Mouse (Mus musculus): ENCODE data around the gene Adgrg3. TPM values are rescaled to one million over a fixed set of nuclear protein-coding genes. Genes with fewer than 3 reads are reported as not detected.

Adgrg3 gene
- polyA plus RNA-seq, 1 experiment from 2014 or later, result 4.8 TPM

DNA sequence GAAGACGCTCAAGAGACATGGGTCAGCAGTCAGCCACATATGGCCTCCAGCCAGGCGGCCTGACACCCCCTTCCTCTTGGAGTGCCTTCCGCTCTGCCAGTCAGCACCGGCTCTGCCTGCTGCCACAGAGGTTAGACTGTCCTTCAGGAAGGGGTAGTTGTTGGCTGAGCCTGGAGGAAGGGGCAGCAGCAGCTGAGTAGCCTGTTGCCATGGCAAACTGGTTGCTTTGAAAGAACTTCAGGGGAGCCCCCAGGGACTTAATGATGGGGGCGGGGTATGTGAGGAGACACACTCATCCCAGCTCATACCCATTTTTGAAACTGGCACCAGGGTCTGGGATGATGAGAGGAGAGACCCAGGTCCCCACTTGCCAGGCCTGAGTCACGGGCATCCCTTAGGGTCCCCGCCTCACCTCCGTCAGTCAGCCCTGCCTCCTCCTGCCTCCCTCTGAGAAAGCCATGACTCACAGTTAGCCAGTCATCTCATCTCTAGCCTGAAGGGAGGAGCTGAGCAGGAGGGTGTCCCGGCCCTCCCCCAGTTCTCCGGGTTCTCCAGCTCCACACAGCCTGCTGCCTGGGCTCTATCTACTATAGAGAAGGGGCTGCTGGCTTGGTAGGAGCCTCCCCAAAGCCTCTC lies 33.5 kb upstream of the Adgrg3 start:
- ATAC-seq (replicated peaks; ENCODE audit: low FRiP score), result peak; percentile 66
- Histone ChIP-seq H3K4me1 (peaks cover 83% of the 10 kb centered on the region), H3K4me2 (peak overlapping the region; percentile 32), H3K27ac (peak overlapping the region; percentile 84), H3K36me3 (no peaks in the 10 kb centered on the region), H3K9ac (no peak overlapping the region), H3K4me3 (replicated peaks) (peak overlapping the region; percentile 12; the same call in 1 of the 2 replicates), H3K27me3 (no peaks in the 10 kb centered on the region), H3K9me3 (replicated peaks) (no peaks in the 10 kb centered on the region)
- WGBS, result 13% methylated on average over 9 of the region's 10 CpGs

DNA sequence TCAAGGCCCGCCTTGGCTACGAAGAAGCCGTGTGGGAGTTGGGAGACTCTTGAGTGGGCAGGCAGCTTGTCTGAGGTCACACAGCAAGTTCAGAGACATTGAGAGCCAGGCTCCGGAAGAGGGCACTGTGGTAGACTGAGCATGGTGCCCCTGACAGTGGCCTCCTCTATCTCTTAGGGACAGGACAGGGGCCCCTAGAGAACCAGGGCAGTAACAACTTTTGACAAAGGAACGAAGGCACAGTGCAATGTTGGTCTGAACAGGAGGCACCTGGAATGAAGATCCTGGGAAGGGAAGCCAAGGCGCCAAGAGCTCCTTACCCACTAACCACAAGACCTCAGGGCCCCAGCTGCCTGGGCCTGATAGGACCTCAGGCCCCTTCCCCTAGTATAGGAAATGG lies 32.5 kb upstream of the Adgrg3 start:
- Histone ChIP-seq H3K9ac (no peak overlapping the region), H3K4me1 (peaks cover 87% of the 10 kb centered on the region), H3K27me3 (no peaks in the 10 kb centered on the region), H3K9me3 (replicated peaks) (no peaks in the 10 kb centered on the region), H3K4me3 (replicated peaks) (no peak overlapping the region), H3K36me3 (no peaks in the 10 kb centered on the region), H3K4me2 (no peak overlapping the region), H3K27ac (peak overlapping the region; percentile 84; the same call in 1 of the 2 replicates)
- ATAC-seq (replicated peaks; ENCODE audit: low FRiP score), result no peak
- 78% methylated on average over 6 of the region's 6 CpGs for WGBS

DNA sequence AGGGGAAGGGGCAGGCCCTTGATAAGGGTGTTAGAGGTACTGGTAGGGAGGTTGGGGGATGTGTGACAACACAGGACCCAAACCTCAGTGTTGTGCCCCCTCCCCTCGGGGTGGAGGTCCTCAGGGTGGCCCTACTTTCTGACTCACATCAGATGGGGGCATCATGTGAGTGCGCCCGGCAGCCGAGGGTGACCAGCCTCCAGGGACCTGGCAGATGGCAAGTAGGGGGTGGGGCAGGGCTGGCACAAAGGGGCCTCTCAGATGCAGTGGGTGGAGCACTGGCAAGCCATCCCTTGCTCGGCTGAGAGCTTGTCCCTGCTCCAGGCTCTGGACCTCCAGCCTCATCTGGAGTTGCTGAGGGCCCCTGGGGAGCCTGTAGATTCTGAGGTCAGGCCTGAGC lies 30.8 kb upstream of the Adgrg3 start:
- Histone ChIP-seq H3K9ac (no peak overlapping the region), H3K27me3 (no peaks in the 10 kb centered on the region), H3K4me1 (peaks cover 85% of the 10 kb centered on the region), H3K4me2 (no peak overlapping the region), H3K27ac (no peak overlapping the region), H3K4me3 (replicated peaks) (no peak overlapping the region), H3K36me3 (no peaks in the 10 kb centered on the region), H3K9me3 (replicated peaks) (no peaks in the 10 kb centered on the region)
- 46% methylated on average over 5 of the region's 5 CpGs for WGBS
- no peak for ATAC-seq (replicated peaks; ENCODE audit: low FRiP score)

DNA sequence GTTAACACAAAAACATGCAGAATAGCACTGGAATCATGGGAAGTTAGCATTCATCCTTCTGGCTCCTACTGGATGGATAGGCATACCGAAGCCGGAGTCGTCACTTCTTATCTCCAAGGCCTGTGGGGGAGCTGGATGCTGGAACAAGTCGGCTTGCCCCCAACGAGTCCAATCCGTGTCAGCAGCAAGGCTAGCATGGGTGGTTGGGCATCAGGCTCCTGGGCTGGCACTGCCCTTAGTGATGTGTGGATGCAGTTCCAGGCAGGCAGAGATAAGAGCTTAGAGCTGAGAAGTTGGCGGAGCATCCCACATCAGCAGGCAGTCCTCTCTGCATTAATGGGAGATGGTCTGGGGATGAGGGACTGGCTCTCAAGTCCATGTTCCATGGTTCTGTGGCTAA lies 29.9 kb upstream of the Adgrg3 start:
- WGBS, result 80% methylated on average over 7 of the region's 7 CpGs
- H3K4me1 ChIP-seq, result peaks cover 86% of the 10 kb centered on the region
- H3K9ac ChIP-seq, result no peak overlapping the region
- H3K4me2 ChIP-seq, result no peak overlapping the region
- no peak overlapping the region for H3K4me3 ChIP-seq (replicated peaks)
- no peak overlapping the region for H3K27ac ChIP-seq
- H3K27me3 ChIP-seq, result no peaks in the 10 kb centered on the region
- no peaks in the 10 kb centered on the region for H3K9me3 ChIP-seq (replicated peaks)
- ATAC-seq (replicated peaks; ENCODE audit: low FRiP score), result no peak
- no peaks in the 10 kb centered on the region for H3K36me3 ChIP-seq

DNA sequence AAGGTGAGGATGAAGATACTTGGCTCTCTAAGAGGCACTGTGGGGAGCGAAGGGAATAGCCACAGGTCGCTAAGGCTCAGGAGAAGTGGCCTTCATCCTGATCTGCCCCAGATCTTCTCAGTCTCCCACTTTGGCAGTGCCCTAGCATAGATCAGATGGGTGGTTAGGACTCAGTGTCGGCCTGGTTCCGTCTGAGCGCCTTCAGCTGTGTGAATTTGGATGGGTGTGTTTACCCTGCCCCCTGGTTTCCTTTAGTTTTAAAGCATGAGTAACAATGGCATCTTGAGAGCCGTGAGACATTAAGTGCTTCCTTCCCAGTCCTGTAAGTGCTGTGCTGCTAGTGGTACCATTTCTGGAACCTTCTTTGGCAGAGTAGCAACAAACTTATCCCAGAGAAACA lies 28.9 kb upstream of the Adgrg3 start:
- Histone ChIP-seq H3K4me2 (no peak overlapping the region), H3K36me3 (no peaks in the 10 kb centered on the region), H3K27ac (no peak overlapping the region), H3K4me3 (replicated peaks) (no peak overlapping the region), H3K9me3 (replicated peaks) (no peaks in the 10 kb centered on the region), H3K4me1 (peaks cover 86% of the 10 kb centered on the region), H3K27me3 (no peaks in the 10 kb centered on the region), H3K9ac (no peak overlapping the region)
- WGBS, result 65% methylated on average over 6 of the region's 6 CpGs
- ATAC-seq (replicated peaks; ENCODE audit: low FRiP score), result no peak

DNA sequence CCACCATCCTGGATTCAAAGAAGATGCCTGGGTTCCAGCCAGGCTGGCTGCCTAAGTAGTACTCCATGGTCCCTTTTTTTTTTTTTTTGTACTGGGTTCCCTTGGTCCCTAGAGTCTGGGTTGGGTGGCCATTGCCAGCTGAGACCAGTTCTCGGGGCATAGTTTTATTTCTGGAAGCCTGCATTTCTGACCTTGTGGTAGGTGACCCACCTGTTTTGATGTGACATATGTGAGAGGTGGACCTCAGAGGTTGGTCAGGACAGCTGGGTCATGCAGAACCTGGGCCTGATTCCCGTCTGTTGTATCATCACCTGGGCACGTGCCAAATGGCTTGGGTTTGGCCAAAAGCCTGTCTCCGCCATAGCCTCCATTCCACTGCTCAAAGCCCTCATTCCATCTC lies 27.8 kb upstream of the Adgrg3 start:
- no peak overlapping the region for H3K9ac ChIP-seq
- ATAC-seq (replicated peaks; ENCODE audit: low FRiP score), result no peak

DNA sequence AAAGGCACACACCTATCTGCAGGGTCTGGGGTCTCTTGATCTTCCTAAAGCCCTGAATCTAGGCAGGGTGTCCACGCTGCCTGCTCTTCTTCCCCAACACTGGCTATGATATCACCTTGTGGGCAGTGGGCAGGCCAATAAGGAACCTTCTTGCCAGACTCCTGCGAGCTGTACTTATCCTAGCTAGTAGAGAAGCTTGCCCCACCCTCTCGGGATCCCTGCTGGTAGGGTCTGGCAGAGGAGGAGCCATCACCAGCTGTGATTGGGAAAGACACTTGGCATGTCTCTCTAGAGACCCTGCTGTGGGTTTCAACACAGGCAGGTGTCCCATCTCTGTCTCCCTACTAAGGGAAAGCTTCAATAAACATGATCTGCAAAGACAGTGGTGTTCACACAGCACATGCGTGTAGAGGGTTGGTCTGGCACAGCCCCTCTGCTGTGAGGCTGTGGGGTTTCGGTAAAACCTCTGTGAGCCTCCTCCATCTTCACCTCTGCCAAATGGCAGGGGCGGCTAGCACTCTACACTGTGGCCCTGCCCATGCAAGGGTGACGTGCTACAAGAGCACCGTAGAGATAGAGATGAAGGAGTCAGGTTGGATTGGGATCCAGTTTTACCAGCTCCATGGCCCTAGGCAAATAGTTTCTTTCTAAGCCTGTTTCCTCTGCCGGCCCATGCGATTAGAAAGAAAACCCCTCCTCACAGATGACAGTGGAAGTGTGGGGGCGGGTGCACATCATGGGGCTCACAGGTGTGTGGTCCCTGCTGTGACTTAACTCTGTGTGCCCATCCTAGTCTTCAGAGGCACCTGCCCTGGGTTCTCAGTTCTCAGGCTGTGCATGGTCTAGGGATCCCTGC lies 26.7 kb upstream of the Adgrg3 start:
- peaks cover 81% of the 10 kb centered on the region for H3K4me1 ChIP-seq
- H3K9me3 ChIP-seq (replicated peaks), result no peaks in the 10 kb centered on the region
- no peaks in the 10 kb centered on the region for H3K36me3 ChIP-seq
- 63% methylated on average over 11 of the region's 11 CpGs for WGBS
- H3K27ac ChIP-seq, result peak overlapping the region; percentile 2; the same call in 1 of the 2 replicates
- H3K9ac ChIP-seq, result no peak overlapping the region
- no peaks in the 10 kb centered on the region for H3K27me3 ChIP-seq
- no peak for ATAC-seq (replicated peaks; ENCODE audit: low FRiP score)
- no peak overlapping the region for H3K4me3 ChIP-seq (replicated peaks)
- H3K4me2 ChIP-seq, result no peak overlapping the region

More for the DNA sequence above, 27.8 kb upstream of the Adgrg3 start:
- no peak overlapping the region for H3K27ac ChIP-seq
- no peak overlapping the region for H3K4me2 ChIP-seq
- WGBS, result 90% methylated on average over 4 of the region's 4 CpGs
- no peaks in the 10 kb centered on the region for H3K36me3 ChIP-seq
- H3K27me3 ChIP-seq, result no peaks in the 10 kb centered on the region
- no peaks in the 10 kb centered on the region for H3K9me3 ChIP-seq (replicated peaks)
- H3K4me3 ChIP-seq (replicated peaks), result no peak overlapping the region
- H3K4me1 ChIP-seq, result peaks cover 86% of the 10 kb centered on the region

DNA sequence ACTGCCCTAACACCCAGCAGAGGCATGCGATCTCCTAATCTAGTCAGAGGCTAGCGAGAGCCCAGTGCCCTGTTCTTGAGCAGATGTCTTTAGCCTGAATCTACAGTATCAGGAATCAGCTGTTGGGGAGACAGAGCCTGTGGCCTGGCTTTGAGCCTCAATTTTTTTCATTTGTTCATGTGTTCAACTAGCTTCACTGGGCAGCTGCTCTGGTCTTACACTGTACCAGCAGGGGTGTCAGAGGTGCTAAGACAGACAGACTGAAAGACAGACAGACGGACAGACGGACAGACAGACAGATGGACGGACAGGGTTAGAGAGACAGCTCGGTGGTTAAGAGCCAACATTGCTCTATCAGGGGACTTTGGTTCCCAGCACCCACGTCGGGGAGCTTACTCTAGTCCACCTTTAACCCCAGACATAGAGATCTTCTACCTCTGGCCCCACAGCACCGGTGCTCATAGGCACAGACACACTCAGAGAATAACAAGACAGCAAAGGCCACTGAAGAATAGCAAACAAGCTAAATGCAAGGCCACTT lies 26.0 kb upstream of the Adgrg3 start:
- no peak for ATAC-seq (replicated peaks; ENCODE audit: low FRiP score)

DNA sequence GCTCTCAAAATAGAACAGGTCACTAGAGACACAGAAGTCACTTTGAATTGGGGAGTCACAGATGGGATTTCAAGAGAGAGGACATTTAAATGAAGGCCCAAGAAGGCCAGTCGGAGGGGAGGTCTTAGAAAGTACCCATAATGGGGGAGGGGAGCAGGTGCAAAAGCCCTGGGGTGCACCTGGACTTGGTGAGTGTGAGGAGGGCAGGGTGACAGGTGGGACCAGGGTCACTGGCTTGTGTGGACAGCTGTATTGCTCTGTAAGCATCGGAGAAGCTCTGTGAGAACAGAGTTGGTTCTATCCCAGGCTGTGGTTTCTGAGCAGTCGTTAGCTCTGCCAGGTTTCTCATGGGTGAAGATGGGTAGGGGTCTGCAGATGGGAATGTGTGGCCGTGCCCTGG lies 25.5 kb upstream of the Adgrg3 start:
- Histone ChIP-seq H3K4me3 (replicated peaks) (no peak overlapping the region), H3K27me3 (no peaks in the 10 kb centered on the region), H3K27ac (peak overlapping the region; percentile 49; the same call in 1 of the 2 replicates), H3K9ac (no peak overlapping the region), H3K4me1 (peaks cover 81% of the 10 kb centered on the region), H3K9me3 (replicated peaks) (no peaks in the 10 kb centered on the region), H3K36me3 (no peaks in the 10 kb centered on the region), H3K4me2 (no peak overlapping the region)
- no peak for ATAC-seq (replicated peaks; ENCODE audit: low FRiP score)
- WGBS, result 84% methylated on average over 4 of the region's 4 CpGs

More for the DNA sequence above, 26.0 kb upstream of the Adgrg3 start:
- WGBS, result 81% methylated on average over 9 of the region's 9 CpGs
- H3K9ac ChIP-seq, result no peak overlapping the region
- no peak overlapping the region for H3K4me2 ChIP-seq
- no peak overlapping the region for H3K4me3 ChIP-seq (replicated peaks)
- H3K9me3 ChIP-seq (replicated peaks), result no peaks in the 10 kb centered on the region
- H3K4me1 ChIP-seq, result peaks cover 81% of the 10 kb centered on the region
- H3K27ac ChIP-seq, result no peak overlapping the region
- no peaks in the 10 kb centered on the region for H3K27me3 ChIP-seq
- H3K36me3 ChIP-seq, result no peaks in the 10 kb centered on the region

DNA sequence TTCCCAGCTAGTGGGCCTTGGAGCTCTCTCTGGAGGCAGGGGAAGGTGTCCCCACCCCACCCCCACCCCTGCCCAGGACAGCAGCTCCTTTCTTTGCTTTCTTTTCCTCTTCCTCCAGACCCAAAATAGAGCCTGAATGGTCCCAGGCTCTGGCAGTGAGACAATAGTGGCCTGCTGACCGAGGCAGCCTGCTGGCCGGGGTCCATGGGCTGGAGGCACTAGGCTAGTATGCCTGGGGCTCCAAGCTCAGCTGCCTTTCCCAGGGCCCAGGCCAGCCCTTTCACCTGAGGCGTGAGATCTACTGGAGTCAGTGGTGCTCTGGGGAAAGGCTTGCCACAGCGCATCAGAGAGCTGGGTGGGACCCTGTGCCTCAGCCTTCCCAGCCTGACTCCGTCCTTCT lies 25.0 kb upstream of the Adgrg3 start:
- peak overlapping the region; percentile 56 for H3K27ac ChIP-seq
- no peak overlapping the region for H3K4me3 ChIP-seq (replicated peaks)
- H3K27me3 ChIP-seq, result no peaks in the 10 kb centered on the region
- no peaks in the 10 kb centered on the region for H3K36me3 ChIP-seq
- no peak overlapping the region for H3K9ac ChIP-seq
- 65% methylated on average over 5 of the region's 5 CpGs for WGBS
- peaks cover 79% of the 10 kb centered on the region for H3K4me1 ChIP-seq
- no peak overlapping the region for H3K4me2 ChIP-seq
- H3K9me3 ChIP-seq (replicated peaks), result no peaks in the 10 kb centered on the region
- ATAC-seq (replicated peaks; ENCODE audit: low FRiP score), result no peak

DNA sequence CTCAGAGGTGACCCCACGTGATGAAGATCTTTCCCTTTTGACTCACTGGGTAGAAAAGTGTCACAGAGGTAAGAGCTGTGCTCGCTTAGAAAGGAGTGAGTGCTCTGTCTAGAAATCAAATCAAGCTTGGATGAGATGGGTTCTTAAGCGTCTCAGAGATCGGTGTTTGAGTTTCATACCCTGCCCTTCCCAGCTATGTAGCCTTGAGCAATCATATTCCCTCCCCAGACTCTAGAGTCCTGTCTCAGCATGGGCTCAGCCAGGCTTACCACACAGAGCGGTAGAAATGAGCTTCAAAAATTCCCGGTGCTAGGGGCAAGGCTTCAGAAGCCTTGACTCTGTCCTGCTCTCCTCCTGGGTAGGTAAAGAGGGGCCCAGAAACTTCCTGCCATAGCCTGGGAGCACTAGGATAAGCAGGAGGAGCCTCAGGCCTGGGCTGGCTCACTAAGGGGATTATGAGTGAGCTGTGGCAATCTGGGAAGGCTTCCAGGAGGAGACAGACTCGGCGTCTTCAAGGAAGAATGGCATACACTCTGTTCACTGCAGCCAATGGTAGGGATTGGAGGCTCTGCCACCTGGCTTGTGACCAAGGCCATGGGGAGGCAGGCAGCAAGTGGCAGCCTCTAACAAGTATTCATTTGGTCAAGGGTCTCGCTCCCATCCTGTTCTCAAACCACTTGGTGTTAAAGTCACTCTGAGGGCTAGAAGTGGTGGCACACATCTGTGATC lies 24.3 kb upstream of the Adgrg3 start:
- WGBS, result 76% methylated on average over 9 of the region's 9 CpGs
- H3K4me1 ChIP-seq, result peaks cover 81% of the 10 kb centered on the region

DNA sequence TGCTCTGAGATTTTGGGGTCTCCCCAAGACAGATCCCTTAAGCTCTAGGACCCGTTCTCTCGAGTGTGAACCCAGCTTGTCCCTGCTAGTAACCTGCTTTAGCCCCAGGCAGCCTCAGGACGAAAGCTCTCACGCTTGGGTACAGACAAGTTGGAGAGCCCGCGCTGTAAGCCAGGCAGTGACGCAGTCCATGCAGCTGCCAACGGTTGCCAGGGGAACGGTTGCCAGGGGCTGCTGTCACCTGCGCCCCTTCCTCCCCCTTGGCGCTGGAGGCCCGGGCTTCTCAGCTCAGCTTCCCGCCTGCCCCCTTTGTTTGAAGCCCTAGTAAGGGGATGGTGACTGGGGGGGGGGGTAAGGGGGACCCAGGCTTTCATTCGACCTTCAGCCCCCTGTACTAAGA lies 23.5 kb upstream of the Adgrg3 start:
- 0 out of 2 replicates have a peak overlapping the region, but pooled peaks have one; percentile 56 for H3K27ac ChIP-seq

More for the DNA sequence above, 24.3 kb upstream of the Adgrg3 start:
- Histone ChIP-seq H3K9me3 (replicated peaks) (no peaks in the 10 kb centered on the region), H3K4me2 (no peak overlapping the region), H3K9ac (no peak overlapping the region), H3K4me3 (replicated peaks) (no peak overlapping the region), H3K27me3 (no peaks in the 10 kb centered on the region), H3K36me3 (no peaks in the 10 kb centered on the region), H3K27ac (peak overlapping the region; percentile 56)
- no peak for ATAC-seq (replicated peaks; ENCODE audit: low FRiP score)

More for the DNA sequence above, 23.5 kb upstream of the Adgrg3 start:
- H3K9ac ChIP-seq, result no peak overlapping the region
- peak; percentile 82 for ATAC-seq (replicated peaks; ENCODE audit: low FRiP score)
- no peaks in the 10 kb centered on the region for H3K9me3 ChIP-seq (replicated peaks)
- no peaks in the 10 kb centered on the region for H3K36me3 ChIP-seq
- H3K4me3 ChIP-seq (replicated peaks), result no peak overlapping the region
- H3K4me2 ChIP-seq, result peak overlapping the region; percentile 1; the same call in 1 of the 2 replicates
- H3K27me3 ChIP-seq, result no peaks in the 10 kb centered on the region
- WGBS, result 5% methylated on average over 14 of the region's 14 CpGs
- peaks cover 78% of the 10 kb centered on the region for H3K4me1 ChIP-seq

Data from kidney, embryonic 15.5 days (tissue).